Mouse (Mus musculus) cerebellum, adult 9-11 months (tissue): ENCODE data around the gene Saa3.
"Not testable (repeated sequence)": the region's sequence is repeated elsewhere in the genome, so short reads cannot be mapped to it uniquely, and the experiment has no call there.

Experiments used
- DNase-seq: peaks from one replicate; pipeline ENCODE4 v3.0.0; 2022

Saa3 gene

GRCm38 (mm10) chr7:46710390-46710844 lies 5.1 kb downstream of the Saa3 start, which contains the start of gene Saal1:
TSS of gene Saal1 (minus strand) at chr7:46710680.
- peak; percentile 85 for DNase-seq

- DNase-seq, result peak; percentile 67
Observed at GRCm38 (mm10) chr7:46700521-46701025, 14.9 kb downstream of the Saa3 start.

GRCm38 (mm10) chr7:46696754-46697153 lies 18.7 kb downstream of the Saa3 start:
- no peak for DNase-seq

GRCm38 (mm10) chr7:46686827-46687226 lies 28.7 kb downstream of the Saa3 start:
- no peak for DNase-seq

- no peak for DNase-seq
Observed at GRCm38 (mm10) chr7:46680732-46681131, 34.8 kb downstream of the Saa3 start.

- DNase-seq, result not testable (repeated sequence)
Observed at GRCm38 (mm10) chr7:46679044-46679443, 36.5 kb downstream of the Saa3 start.

- no peak for DNase-seq
Observed at GRCm38 (mm10) chr7:46678417-46678816, 37.1 kb downstream of the Saa3 start.

- peak; percentile 79 for DNase-seq
Observed at GRCm38 (mm10) chr7:46676808-46677360, 38.6 kb downstream of the Saa3 start.

GRCm38 (mm10) chr7:46675886-46676285 lies 39.6 kb downstream of the Saa3 start:
- no peak for DNase-seq

- no peak for DNase-seq
Observed at GRCm38 (mm10) chr7:46675061-46675460, 40.4 kb downstream of the Saa3 start.

GRCm38 (mm10) chr7:46672160-46672672 lies 43.3 kb downstream of the Saa3 start, which contains the start of gene Tph1:
TSS of gene Tph1 (minus strand) at chr7:46672537.
- DNase-seq, result no peak

- no peak for DNase-seq
Observed at GRCm38 (mm10) chr7:46667256-46667655, 48.2 kb downstream of the Saa3 start.

- no peak for DNase-seq
Observed at GRCm38 (mm10) chr7:46665236-46665635, 50.3 kb downstream of the Saa3 start.
